Mouse (Mus musculus) 3T3-L1 (cell line): ENCODE data around the gene Cacna1d.

Experiments used
- DNase-seq: peaks from one replicate; pipeline ENCODE4 v3.0.0-alpha.2; 2015; ENCODE audit warnings: low read depth, low spot score

Gene Cacna1d

GRCm38 (mm10) chr14:30330416-30331181 is 160.7 kb downstream of the Cacna1d start:
- no peak for DNase-seq

- no peak for DNase-seq
Observed at GRCm38 (mm10) chr14:30329109-30329508, 162.1 kb downstream of the Cacna1d start.

GRCm38 (mm10) chr14:30327452-30327851 is 163.8 kb downstream of the Cacna1d start:
- no peak for DNase-seq

GRCm38 (mm10) chr14:30327051-30327450 is 164.2 kb downstream of the Cacna1d start:
- no peak for DNase-seq

- no peak for DNase-seq
Observed at GRCm38 (mm10) chr14:30326226-30326625, 165.0 kb downstream of the Cacna1d start.

- DNase-seq, result no peak
Observed at GRCm38 (mm10) chr14:30324994-30325393, 166.3 kb downstream of the Cacna1d start.

- peak; percentile 12 for DNase-seq
Observed at GRCm38 (mm10) chr14:30318715-30319437, 172.4 kb downstream of the Cacna1d start.

GRCm38 (mm10) chr14:30318293-30318692 is 173.0 kb downstream of the Cacna1d start:
- DNase-seq, result no peak

GRCm38 (mm10) chr14:30317616-30318015 is 173.6 kb downstream of the Cacna1d start:
- DNase-seq, result no peak

GRCm38 (mm10) chr14:30311206-30311889 is 179.9 kb downstream of the Cacna1d start:
- DNase-seq, result no peak

- no peak for DNase-seq
Observed at GRCm38 (mm10) chr14:30310236-30310635, 181.0 kb downstream of the Cacna1d start.

DNA sequence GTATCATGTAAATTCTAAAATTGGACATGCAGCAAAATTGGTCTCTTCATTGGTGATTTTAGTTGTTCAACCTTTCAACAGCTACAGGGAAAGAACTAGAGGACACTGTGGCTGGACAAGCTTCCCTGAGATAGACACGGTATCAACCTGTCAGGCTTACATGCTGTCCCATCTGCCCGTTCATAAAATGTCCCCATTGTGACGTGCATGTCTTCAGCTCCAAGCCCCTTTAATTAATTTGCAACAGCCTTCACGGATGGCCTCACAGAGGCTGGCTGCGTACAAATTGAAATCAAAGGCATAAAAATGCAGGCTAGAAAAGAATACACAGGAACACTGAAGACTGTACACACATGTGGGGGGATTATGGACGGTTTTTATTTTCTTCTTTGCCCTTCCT is 185.0 kb downstream of the Cacna1d start:
- DNase-seq, result no peak

GRCm38 (mm10) chr14:30299946-30300345 is 191.3 kb downstream of the Cacna1d start:
- DNase-seq, result no peak

GRCm38 (mm10) chr14:30297492-30297891 is 193.8 kb downstream of the Cacna1d start:
- DNase-seq, result no peak

- DNase-seq, result no peak
Observed at GRCm38 (mm10) chr14:30292135-30292463, 199.2 kb downstream of the Cacna1d start.

DNA sequence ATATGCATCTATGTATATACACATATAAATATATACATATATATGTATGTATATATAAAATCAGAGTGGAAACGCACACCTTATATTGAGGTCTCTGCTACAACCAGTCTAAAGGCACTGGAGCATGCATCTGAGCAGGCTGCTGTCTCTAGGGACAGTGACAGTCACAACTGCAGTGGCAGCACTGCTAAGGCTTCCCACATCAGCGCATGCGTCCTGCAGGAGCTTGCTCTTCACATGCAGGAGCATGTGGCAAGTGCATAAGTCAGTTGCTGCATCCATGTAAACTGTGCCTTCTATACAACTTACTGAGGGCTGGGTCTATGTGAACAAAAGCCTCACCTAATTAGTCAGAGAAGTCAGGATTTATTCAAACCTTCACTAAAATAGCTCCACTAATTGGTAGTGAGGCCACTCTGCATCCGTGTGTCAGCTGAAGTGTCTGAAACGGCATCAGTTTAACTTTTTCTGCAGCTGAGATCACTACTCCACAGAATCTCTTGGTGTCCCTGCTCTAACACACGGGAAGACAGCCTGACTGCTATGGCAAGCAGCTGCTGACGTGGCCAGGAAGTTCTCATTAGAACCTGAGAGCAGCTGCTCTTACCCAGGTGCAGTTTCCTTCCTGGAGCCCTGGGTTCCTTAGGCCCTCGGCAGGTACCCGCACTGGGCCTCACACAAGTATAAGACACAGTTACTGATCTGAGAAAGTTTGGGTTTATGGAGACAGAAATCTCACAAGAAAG is 199.7 kb downstream of the Cacna1d start:
- no peak for DNase-seq

DNA sequence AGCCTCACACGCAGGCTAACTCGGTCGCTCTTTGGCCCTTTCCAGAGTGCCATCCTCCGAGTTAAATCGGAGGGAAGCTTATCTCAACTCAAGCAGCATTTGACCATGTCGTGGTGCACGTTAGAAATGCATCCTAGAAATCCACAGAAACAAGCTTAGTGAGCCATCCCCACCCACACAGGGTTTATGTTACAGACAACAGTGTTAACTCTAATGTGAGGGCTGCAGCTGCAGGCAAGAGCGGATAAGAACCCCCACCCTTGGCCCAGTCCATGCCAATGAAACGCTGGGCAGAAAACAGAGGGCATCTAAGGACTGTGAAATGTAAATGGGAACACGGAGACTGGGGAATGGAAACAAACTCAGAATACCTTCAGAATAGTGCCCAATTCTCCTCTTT is 206.8 kb downstream of the Cacna1d start:
- no peak for DNase-seq

DNA sequence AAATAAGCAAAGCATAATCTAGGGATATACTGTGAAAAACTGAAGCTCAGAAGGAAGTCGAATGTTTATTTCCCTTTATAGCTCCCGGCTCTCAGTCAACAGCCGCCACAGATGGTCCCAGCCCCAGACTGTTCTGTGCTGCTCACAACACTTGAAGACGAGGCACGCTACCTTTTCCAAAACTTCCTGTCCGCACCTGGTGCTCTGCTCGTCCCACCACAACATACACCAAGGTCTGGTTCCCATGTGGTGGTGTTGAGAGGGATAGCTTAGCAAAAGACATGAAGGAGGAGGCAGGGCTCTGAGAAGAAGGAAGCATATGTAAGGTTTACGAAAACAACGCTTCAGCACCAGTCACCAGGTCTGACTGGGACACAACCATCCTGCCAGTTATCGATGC is 207.2 kb downstream of the Cacna1d start:
- no peak for DNase-seq

DNA sequence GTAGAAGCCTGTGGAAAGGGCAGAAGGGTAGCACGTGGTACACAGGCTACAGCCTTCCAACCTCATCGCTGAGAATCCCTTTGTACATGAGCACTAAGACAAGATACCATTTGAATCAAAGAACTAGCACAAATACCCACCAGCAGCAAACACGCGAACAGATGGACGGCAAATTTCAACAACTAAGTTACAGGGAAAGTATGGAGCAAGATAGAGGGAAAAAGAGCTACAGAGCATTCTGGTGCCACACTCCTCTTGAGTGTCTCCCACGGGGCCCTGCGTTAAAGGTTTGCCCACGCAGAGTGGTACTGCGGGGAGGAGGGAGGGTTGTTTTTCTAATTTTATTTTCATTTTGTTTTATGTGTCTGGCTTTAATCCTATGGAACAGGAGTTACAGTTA is 215.7 kb downstream of the Cacna1d start:
- no peak for DNase-seq

DNA sequence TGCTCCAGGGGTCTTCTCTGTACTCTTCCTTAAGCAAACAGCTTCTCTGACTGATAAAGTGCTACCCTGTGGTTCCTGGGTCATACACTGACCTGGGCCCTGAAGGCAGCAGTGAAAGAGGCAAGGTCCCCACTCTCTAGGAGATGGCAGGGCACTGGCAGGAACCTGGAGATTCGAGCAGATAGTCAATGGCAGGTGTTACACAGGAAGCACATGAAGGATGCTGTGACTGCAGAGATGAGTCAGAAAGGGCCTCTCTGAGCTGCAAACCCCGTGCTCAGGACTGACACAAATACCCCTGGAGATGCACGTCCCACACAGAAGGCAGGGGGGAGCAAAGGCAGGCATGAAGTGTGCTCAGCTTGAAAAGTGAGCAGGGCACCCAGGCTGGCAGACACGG is 218.3 kb downstream of the Cacna1d start:
- no peak for DNase-seq

- DNase-seq, result no peak
Observed at GRCm38 (mm10) chr14:30272523-30272922, 218.7 kb downstream of the Cacna1d start.

- no peak for DNase-seq
Observed at GRCm38 (mm10) chr14:30271856-30272255, 219.4 kb downstream of the Cacna1d start.
